Mouse (Mus musculus) thymus, postnatal 0 days (tissue): ENCODE results near the gene Cgref1. TPM values are rescaled to one million over a fixed set of nuclear protein-coding genes. Genes with fewer than 3 reads are reported as not detected.

Experiments used
- DNase-seq: peaks from one replicate; pipeline ENCODE4 v3.0.0-alpha.2; 2015; ENCODE audit warnings: low spot score
- polyA plus RNA-seq: library from polyadenylated mRNA; unstranded; fragments of >200 nt; fragmentation: Nextera tagmentation; extraction: Ambion mirVana; gene quantifications from 2 replicates; pipeline ENCODE4 v1.2.1, GENCODE M21; 2015

Gene Cgref1
- polyA plus RNA-seq: 0.70 and 0.71 TPM in 2 replicates

- DNase-seq: peak; percentile 25
Observed at GRCm38 (mm10) chr5:30944956-30945781, at the start of gene Cgref1. Gene Cgref1, minus strand, starts transcription at chr5:30945591.

GRCm38 (mm10) chr5:30994074-30994473 is 48.7 kb upstream of the Cgref1 start:
- no peak for DNase-seq

GRCm38 (mm10) chr5:30992980-30993676 is 47.7 kb upstream of the Cgref1 start:
- DNase-seq: no peak

- no peak for DNase-seq
Observed at GRCm38 (mm10) chr5:30982357-30982756, 37.0 kb upstream of the Cgref1 start.

GRCm38 (mm10) chr5:30974870-30975656 is 29.7 kb upstream of the Cgref1 start:
- no peak for DNase-seq

GRCm38 (mm10) chr5:30969440-30969839 is 24.0 kb upstream of the Cgref1 start:
- no peak for DNase-seq

- DNase-seq: no peak
Observed at GRCm38 (mm10) chr5:30968416-30968815, 23.0 kb upstream of the Cgref1 start, which contains the start of gene Tcf23. Gene Tcf23, plus strand, starts transcription at chr5:30968662.

- no peak for DNase-seq
Observed at GRCm38 (mm10) chr5:30966189-30966588, 20.8 kb upstream of the Cgref1 start.

GRCm38 (mm10) chr5:30963916-30964315 is 18.5 kb upstream of the Cgref1 start:
- DNase-seq: no peak

GRCm38 (mm10) chr5:30961545-30962505 is 16.4 kb upstream of the Cgref1 start:
- peak; percentile 66 for DNase-seq

GRCm38 (mm10) chr5:30960814-30961213 is 15.4 kb upstream of the Cgref1 start:
- DNase-seq: no peak

GRCm38 (mm10) chr5:30959966-30960501 is 14.6 kb upstream of the Cgref1 start, which contains the start of gene Preb:
Gene Preb, minus strand, starts transcription at chr5:30960361.
- DNase-seq: peak; percentile 99

- no peak for DNase-seq
Observed at GRCm38 (mm10) chr5:30959198-30959854, 13.9 kb upstream of the Cgref1 start.

- no peak for DNase-seq
Observed at GRCm38 (mm10) chr5:30957891-30958290, 12.5 kb upstream of the Cgref1 start.

- DNase-seq: no peak
Observed at GRCm38 (mm10) chr5:30955751-30956150, 10.4 kb upstream of the Cgref1 start.

- DNase-seq: no peak
Observed at GRCm38 (mm10) chr5:30954556-30954955, 9.2 kb upstream of the Cgref1 start.

- DNase-seq: no peak
Observed at GRCm38 (mm10) chr5:30954065-30954464, 8.7 kb upstream of the Cgref1 start.

- no peak for DNase-seq
Observed at GRCm38 (mm10) chr5:30952551-30952950, 7.2 kb upstream of the Cgref1 start.

GRCm38 (mm10) chr5:30951706-30952105 is 6.3 kb upstream of the Cgref1 start:
- DNase-seq: no peak

- DNase-seq: no peak
Observed at GRCm38 (mm10) chr5:30950922-30951321, 5.5 kb upstream of the Cgref1 start.
